Mouse (Mus musculus): ENCODE results near the gene Gnas. TPM values are rescaled to one million over a fixed set of nuclear protein-coding genes. Genes with fewer than 3 reads are reported as not detected.

The Gnas gene
- 285 and 293 TPM in 2 replicates for total RNA-seq (2017)

DNA sequence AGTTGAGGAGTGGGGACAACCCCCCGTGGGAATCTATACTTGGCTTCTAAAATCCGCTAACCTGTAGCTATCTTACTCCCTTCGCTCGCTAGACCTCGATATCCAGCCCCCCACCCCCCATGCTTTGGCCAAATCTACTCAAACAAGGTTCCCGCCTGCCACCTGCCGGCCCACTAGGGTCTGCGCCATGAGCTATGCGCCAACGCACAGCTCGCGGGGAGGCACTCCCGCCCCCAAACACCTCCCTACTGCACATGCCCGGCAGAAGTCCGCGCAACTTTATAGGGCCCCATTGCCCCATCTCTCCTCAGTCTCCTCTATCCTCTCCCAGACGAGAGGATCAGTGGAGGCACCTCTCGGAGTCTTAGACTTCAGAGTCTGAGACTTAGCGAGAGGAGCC is at the start of gene Gnas:
Gnas (plus strand) TSS at position 310 of the 400 bp plus-strand sequence.
- no peak for ATAC-seq (ENCODE audit: extremely low read depth, insufficient number of reproducible peaks, low FRiP score, poor library complexity, severe bottlenecking)

DNA sequence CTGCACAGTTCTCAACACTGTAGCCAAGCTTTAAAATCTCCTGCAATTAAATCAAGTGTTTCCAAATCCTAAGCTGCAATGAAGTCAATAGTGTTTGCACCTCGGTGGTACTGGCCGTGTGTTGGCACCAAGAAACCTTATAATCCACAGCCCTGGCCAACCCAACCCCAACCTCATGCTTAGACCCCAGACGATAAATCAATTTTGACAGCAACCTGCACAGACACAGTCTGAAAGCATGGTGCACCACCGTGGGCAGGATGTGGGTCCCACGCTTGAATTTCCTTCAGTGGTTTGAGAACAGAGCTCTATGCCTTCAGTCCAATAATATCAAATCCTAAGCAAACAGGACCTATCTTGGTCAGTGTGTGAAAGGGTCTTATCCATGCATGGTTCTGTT is 41.7 kb upstream of the Gnas start:
- ATAC-seq (ENCODE audit: extremely low read depth, insufficient number of reproducible peaks, low FRiP score, poor library complexity, severe bottlenecking), result no peak

GRCm38 (mm10) chr2:174251963-174252362 is 32.2 kb upstream of the Gnas start:
- ATAC-seq (ENCODE audit: extremely low read depth, insufficient number of reproducible peaks, low FRiP score, poor library complexity, severe bottlenecking), result no peak

GRCm38 (mm10) chr2:174257312-174257711 is 26.8 kb upstream of the Gnas start:
- no peak for ATAC-seq (ENCODE audit: extremely low read depth, insufficient number of reproducible peaks, low FRiP score, poor library complexity, severe bottlenecking)

- ATAC-seq (ENCODE audit: extremely low read depth, insufficient number of reproducible peaks, low FRiP score, poor library complexity, severe bottlenecking), result no peak
These were observed 24.1 kb upstream of the Gnas start for GRCm38 (mm10) chr2:174260004-174260403.

DNA sequence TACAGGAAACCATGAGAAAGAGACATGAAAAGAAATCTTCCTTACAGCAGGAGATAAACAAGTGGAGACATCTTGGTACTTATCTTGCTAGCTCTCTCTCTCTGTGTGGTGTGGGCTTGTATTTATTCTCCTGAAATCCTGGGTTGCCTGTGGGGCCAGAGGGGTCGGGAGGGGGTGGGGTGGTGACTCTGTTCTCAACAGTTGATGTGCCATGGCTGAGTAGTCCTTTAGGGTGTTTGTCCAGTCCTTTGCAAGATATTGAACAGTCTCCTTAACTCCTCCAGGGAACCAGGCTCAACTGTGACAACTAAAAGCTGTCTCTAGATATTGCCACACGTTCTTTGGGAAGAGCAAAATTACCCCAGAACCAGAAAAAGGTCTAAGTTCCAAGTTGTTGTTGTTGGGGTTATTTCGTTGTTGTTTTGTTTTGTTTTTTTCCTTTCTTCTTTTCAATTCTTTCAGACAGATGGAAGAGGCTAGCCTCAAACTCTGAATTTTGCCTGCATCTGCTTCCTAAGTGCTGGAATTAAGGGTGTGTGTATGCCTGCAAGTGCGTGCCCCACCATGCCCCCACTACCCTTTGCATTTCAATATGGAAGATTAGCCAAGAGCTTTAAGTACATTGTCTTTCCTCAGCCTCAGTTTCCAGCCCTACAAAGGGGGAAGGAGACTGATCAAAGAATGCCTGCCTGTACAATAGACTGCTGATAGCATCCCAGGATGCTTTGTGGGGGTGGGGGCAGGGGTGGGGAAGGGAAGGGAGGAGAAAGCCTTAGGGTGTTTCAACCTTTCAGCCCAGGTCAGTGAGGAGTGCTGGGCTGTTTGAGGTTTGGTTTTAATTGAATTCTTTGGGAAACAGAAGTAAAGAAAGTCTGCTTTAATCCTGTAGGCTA is 23.0 kb upstream of the Gnas start:
- ATAC-seq (ENCODE audit: extremely low read depth, insufficient number of reproducible peaks, low FRiP score, poor library complexity, severe bottlenecking), result no peak

DNA sequence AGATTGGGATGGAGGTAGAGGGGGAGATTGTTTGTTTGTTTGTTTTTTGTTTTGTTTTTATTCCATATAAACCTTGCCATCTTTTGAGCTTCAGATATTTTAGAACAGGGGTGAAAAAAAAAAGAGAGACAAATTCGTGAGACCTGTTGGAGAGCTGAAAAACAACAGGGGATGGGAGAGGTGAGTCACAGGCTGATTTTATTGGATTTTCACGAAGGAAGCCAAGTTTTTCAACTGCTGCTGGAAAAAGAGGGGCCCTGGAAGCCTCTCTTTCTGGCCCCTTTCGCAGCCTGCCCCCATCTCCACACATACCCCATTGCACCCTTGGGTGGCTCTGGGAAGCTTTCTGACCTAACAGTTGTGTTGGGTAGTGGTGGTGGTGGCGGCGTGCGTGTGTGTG is 22.3 kb upstream of the Gnas start:
- ATAC-seq (ENCODE audit: extremely low read depth, insufficient number of reproducible peaks, low FRiP score, poor library complexity, severe bottlenecking), result no peak

GRCm38 (mm10) chr2:174263110-174263815 is 20.9 kb upstream of the Gnas start:
- ATAC-seq (ENCODE audit: extremely low read depth, insufficient number of reproducible peaks, low FRiP score, poor library complexity, severe bottlenecking), result no peak

DNA sequence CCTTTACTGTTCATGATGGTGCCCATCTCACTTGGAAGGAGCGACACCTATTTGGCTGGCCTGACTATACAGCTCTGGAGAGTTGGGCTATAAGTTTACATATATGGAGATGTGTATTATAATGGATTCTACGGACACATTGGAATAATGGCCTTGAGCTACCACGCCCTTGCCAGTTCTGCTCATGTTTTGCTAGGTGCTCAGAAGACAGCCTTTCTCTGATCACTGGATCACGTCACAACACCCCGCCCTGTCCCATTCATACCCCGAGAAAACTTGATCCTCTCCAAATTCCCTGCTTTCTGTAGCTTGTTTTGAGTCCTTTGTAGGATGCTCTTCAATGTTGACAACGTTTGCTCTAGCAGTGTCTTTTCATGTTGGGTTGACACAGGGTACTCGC is 19.9 kb upstream of the Gnas start:
- no peak for ATAC-seq (ENCODE audit: extremely low read depth, insufficient number of reproducible peaks, low FRiP score, poor library complexity, severe bottlenecking)

GRCm38 (mm10) chr2:174270416-174270815 is 13.7 kb upstream of the Gnas start:
- no peak for ATAC-seq (ENCODE audit: extremely low read depth, insufficient number of reproducible peaks, low FRiP score, poor library complexity, severe bottlenecking)

- ATAC-seq (ENCODE audit: extremely low read depth, insufficient number of reproducible peaks, low FRiP score, poor library complexity, severe bottlenecking), result no peak
These were observed 12.7 kb upstream of the Gnas start for GRCm38 (mm10) chr2:174271459-174271858.

DNA sequence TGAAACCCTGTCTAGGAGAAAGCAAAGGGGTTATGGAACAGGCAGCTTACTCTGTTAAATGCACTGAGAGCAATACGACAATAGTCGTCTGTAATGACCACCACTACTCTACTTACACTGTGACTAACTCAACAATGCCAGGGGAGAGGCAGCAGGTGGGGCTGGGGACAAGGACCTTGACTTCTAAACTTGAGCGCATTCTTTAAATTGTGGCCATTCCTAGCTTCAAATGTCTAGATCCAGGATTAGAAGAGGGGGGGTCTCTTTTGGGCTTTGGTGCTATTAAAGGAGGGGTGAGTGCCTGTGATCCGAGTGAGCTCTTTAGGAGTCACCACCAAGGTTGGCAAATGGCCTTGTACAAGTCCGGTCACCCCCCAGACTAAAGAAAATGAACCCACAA is 11.0 kb upstream of the Gnas start:
- no peak for ATAC-seq (ENCODE audit: extremely low read depth, insufficient number of reproducible peaks, low FRiP score, poor library complexity, severe bottlenecking)

DNA sequence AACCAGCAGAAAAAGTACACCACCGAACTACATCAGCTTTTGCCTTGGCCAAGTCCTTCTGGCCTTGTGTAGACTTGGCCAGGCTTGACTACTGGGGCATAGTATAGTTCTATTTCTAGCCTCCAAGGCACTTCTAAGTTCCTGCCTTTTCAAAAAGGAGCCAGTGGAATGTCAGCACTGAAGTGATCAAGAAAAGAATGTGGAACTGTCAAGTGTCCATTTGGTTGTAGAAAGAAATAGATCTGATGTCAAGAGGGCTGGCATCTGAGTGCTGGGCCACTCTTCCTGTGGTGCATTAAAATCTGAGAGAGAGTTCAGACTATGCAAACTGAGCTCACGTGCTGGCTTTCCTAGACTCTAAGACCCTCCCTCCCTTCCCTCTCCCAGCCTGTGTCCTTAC is 10.2 kb upstream of the Gnas start:
- no peak for ATAC-seq (ENCODE audit: extremely low read depth, insufficient number of reproducible peaks, low FRiP score, poor library complexity, severe bottlenecking)

DNA sequence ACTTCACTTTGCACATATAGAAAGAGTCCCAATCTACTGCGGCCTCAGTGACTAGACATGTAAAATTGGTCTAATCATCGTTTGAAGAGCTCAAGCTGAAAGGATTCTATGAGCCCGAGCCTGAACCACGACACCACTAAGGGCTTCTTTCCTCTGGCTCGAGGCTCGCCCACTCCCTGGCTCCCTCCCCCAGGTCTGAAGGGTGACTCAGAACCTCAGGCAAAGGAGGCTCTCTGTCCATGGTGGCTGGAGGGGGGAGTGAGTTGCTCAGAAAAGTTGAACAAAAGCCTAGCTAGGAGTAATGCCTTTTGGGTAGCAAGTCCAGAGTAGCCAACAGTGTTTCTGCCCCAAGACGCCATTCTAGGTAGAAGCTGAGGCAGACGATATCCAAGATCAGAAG is 4.3 kb upstream of the Gnas start:
- no peak for ATAC-seq (ENCODE audit: extremely low read depth, insufficient number of reproducible peaks, low FRiP score, poor library complexity, severe bottlenecking)

- no peak for ATAC-seq (ENCODE audit: extremely low read depth, insufficient number of reproducible peaks, low FRiP score, poor library complexity, severe bottlenecking)
These were observed 779 bp upstream of the Gnas start for GRCm38 (mm10) chr2:174283341-174283740.

DNA sequence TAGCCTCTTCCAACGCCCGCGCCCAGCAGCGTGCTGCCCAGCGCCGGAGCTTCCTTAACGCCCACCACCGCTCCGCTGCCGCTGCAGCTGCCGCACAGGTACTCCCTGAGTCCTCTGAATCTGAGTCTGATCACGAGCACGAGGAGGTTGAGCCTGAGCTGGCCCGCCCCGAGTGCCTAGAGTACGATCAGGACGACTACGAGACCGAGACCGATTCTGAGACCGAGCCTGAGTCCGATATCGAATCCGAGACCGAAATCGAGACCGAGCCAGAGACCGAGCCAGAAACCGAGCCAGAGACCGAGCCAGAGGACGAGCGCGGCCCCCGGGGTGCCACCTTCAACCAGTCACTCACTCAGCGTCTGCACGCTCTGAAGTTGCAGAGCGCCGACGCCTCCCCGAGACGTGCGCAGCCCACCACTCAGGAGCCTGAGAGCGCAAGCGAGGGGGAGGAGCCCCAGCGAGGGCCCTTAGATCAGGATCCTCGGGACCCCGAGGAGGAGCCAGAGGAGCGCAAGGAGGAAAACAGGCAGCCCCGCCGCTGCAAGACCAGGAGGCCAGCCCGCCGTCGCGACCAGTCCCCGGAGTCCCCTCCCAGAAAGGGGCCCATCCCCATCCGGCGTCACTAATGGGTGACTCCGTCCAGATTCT is 812 bp downstream of the Gnas start:
- ATAC-seq (ENCODE audit: extremely low read depth, insufficient number of reproducible peaks, low FRiP score, poor library complexity, severe bottlenecking), result no peak

DNA sequence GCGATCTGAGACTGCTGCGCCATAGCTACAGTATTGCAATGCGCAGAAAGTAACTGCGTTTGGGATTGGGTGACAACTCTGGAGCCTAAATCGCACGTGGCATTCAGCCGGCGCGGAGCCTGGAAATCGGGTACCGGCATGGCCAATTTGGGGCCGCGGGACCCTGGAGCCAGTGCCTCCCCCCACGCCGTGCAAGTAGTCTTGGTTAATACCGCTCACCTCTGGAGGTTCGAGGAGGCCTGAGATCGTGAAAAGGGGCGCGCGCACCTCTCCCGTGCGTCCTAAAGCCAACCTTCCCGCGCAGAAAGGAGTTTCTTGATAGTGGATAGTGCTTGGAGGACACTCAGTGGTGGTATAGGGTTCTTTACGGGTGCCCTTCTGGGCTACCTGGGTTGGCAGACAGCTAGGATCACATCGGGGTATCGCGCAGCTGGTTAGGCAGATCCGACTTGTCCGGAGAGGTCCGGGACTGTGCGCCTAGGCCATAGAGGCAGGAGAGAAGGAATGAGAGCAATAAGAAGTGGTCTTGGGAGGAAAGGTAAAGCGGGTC is 1.9 kb downstream of the Gnas start:
- ATAC-seq (ENCODE audit: extremely low read depth, insufficient number of reproducible peaks, low FRiP score, poor library complexity, severe bottlenecking), result no peak

GRCm38 (mm10) chr2:174287921-174288320 is 3.8 kb downstream of the Gnas start:
- no peak for ATAC-seq (ENCODE audit: extremely low read depth, insufficient number of reproducible peaks, low FRiP score, poor library complexity, severe bottlenecking)

DNA sequence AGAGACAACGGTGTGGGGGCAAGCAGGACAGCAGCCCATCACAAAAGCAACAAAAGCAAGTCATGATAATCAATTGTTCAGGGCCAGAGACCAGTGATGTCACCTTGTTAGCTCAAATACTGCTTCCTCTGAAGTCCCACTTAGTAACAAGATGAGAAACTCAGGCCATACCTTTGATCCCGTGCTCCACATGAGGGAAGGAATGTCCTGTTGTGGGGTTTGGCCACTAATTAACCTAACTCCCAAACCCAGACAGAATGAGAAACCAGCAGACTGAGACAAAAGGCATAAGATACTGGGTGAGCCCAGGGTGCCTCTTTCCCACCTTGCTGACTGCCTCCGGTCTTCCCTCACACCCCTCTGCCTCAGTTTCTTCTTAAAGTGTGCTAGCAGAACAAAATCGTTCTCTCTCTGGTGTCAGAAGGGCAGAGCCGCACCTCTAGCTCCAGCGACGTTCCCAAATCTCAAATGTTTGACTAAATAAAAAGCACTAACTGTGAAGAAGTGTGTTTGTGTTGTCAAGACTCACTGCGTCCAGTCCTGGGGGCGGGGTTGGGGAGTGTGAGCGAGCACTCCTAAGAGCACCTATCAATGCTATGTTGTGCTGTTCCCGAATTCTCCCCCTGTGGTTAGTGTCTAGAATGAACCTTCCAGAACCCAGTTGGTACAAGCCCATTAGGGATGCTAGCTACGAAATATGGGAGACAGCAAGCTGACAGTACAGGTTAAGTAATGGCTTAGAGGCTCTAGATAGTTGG is 4.7 kb downstream of the Gnas start:
- no peak for ATAC-seq (ENCODE audit: extremely low read depth, insufficient number of reproducible peaks, low FRiP score, poor library complexity, severe bottlenecking)

All from neutrophil, adult 5-6 weeks (primary cell).